16 mouse cellular contexts compared by ENCODE assay signal in the genomic region with DNA sequence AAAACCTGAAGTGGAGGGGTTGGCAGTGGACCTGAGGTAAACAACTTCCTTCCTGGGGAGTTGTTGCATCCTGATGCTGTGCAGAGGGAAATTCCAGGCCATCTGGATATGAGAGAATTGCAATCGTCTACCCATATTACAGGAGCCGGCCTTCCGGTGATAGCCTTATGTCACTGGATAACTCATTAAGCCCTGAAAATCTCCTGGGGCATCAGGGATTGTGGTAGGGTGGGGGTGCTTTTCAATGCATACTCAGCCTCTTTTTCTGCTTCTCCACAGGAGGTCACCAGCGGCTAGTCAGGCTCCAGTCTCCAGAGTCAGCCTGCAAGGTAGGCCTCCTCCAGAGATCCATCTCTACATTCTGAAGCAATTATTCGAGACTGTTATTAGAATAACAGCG.
DNase-seq lines count a peak whose midpoint lies in the region; ATAC-seq and TF ChIP-seq lines count a peak whose summit lies in the region.
"Had no signal": no experiment of that assay in that cellular context is flagged by ENCODE, and none has a peak within 500 bp of the region (broad histone marks: within the 10 kb centered on the region; RNA-seq: fewer than 3 reads in every experiment).

No protein-coding gene starts in this region.

- peak; percentile 31 to 35 for DNase-seq in spleen, postnatal 36 days (ENCODE audit: low spot score in 2 of 2)
- no peak for DNase-seq in spleen, adult 18-20 months
- DNase-seq in heart, postnatal 10 days: peak; percentile 55 to 63
- DNase-seq in urinary bladder, adult 2 months (ENCODE audit: low spot score): no peak
- no peak for DNase-seq in MN1 (ENCODE audit: low spot score)
- DNase-seq: adrenal gland, postnatal 25 days; cerebellum, postnatal 10 days; embryo, embryonic 11 days; kidney, postnatal 25 days; lung, postnatal 10 days had no signal

- no peak overlapping the region for H3K27ac ChIP-seq in intestine, postnatal 0 days (ENCODE audit: low read depth, low read length)
- H3K27ac ChIP-seq in intestine, embryonic 16.5 days (ENCODE audit: low read length): no peak overlapping the region
- H3K27ac ChIP-seq: liver, embryonic 14.5 days; neural tube, embryonic 12.5 days had no signal

- no peaks in the 10 kb centered on the region for H3K9me3 ChIP-seq in intestine, postnatal 0 days (ENCODE audit: control insufficient read depth)
- no peaks in the 10 kb centered on the region for H3K9me3 ChIP-seq in intestine, embryonic 16.5 days (ENCODE audit: control insufficient read depth, low read length)
- H3K9me3 ChIP-seq: megakaryocyte, embryonic 14.5 days; neural tube, embryonic 12.5 days had no signal

- no peaks in the 10 kb centered on the region for H3K4me1 ChIP-seq in intestine, postnatal 0 days (replicated peaks; ENCODE audit: control insufficient read depth, insufficient read depth, low read length)
- H3K4me1 ChIP-seq in intestine, embryonic 16.5 days (ENCODE audit: control insufficient read depth, insufficient read depth, low read length): no peaks in the 10 kb centered on the region
- H3K4me1 ChIP-seq: neural tube, embryonic 12.5 days had no signal

- no peaks in the 10 kb centered on the region for H3K27me3 ChIP-seq in intestine, postnatal 0 days (replicated peaks; ENCODE audit: control insufficient read depth, insufficient read depth, low read length)
- no peaks in the 10 kb centered on the region for H3K27me3 ChIP-seq in intestine, embryonic 16.5 days (replicated peaks; ENCODE audit: control insufficient read depth, insufficient read depth, low read length)
- H3K27me3 ChIP-seq: neural tube, embryonic 12.5 days had no signal

- H3K9ac ChIP-seq in intestine, postnatal 0 days (ENCODE audit: low read depth, low read length): no peak overlapping the region
- H3K9ac ChIP-seq in intestine, embryonic 16.5 days (ENCODE audit: low read depth, low read length): no peak overlapping the region
- H3K9ac ChIP-seq: liver, embryonic 14.5 days; neural tube, embryonic 12.5 days had no signal

- 0 out of 2 replicates have a peak, but pooled peaks have one; percentile 20 for TF ChIP-seq CTCF in intestine, postnatal 0 days (IDR thresholded peaks at IDR 0.05; ENCODE audit: low read depth)

- no peaks in the 10 kb centered on the region for H3K36me3 ChIP-seq in intestine, postnatal 0 days (ENCODE audit: control insufficient read depth, insufficient read depth)
- no peaks in the 10 kb centered on the region for H3K36me3 ChIP-seq in intestine, embryonic 16.5 days (ENCODE audit: control insufficient read depth, insufficient read depth, low read length)
- H3K36me3 ChIP-seq: neural tube, embryonic 12.5 days had no signal

- intact Hi-C loops in heart, postnatal 10 days (cut with DNase I): loop anchor here (10.0 kb wide), 1 partner anchor 609 kb away; the partner anchor contains the start of genes Mier1 and Wdr78

- no peak overlapping the region for H3K4me2 ChIP-seq in intestine, postnatal 0 days (replicated peaks; ENCODE audit: low read depth)
- H3K4me2 ChIP-seq in intestine, embryonic 16.5 days (ENCODE audit: low read depth, low read length): no peak overlapping the region
- H3K4me2 ChIP-seq: neural tube, embryonic 12.5 days had no signal

- 68% methylated on average over 6 of the region's 6 CpGs for WGBS in intestine, postnatal 0 days
- WGBS in intestine, embryonic 16.5 days: 60% methylated on average over 6 of the region's 6 CpGs

- no peak for ATAC-seq in intestine, postnatal 0 days
- ATAC-seq in intestine, embryonic 16.5 days: no peak
- ATAC-seq: forebrain, embryonic 14.5 days had no signal

- no peak overlapping the region for H3K4me3 ChIP-seq in intestine, postnatal 0 days (ENCODE audit: low read depth, low read length)
- H3K4me3 ChIP-seq in intestine, embryonic 16.5 days (ENCODE audit: low read length): no peak overlapping the region
- H3K4me3 ChIP-seq: neural tube, embryonic 12.5 days had no signal

Comparison
In these comparisons a context has a peak if more than half of its experiments do, and no peak if none do; other contexts are left out.
1. DNase-seq: peak in spleen, postnatal 36 days (2 of 2) and heart, postnatal 10 days (2 of 2); none in spleen, adult 18-20 months (0 of 2), urinary bladder, adult 2 months (single experiment) and MN1 (single experiment).